Mouse (Mus musculus) G1E (cell line): ENCODE data around the gene Nup107. TPM values are rescaled to one million over a fixed set of nuclear protein-coding genes. Genes with fewer than 3 reads are reported as not detected.

Experiments
- ATAC-seq: 2 replicates; pipeline ENCODE4 v1.8.0; 2016; ENCODE audit warnings: mild to moderate bottlenecking; ENCODE audit not compliant: insufficient number of reproducible peaks, poor library complexity, low FRiP score, severe bottlenecking; ENCODE audit errors: extremely low read depth
- DNase-seq: peaks from one replicate; pipeline ENCODE4 v3.0.0; 2012; ENCODE audit warnings: low spot score
- H3K27me3 ChIP-seq: 2 replicates; pipeline ENCODE4 v1.6.1; 2012; ENCODE audit warnings: mild to moderate bottlenecking, low read length, inconsistent platforms; ENCODE audit not compliant: insufficient read depth
- H3K36me3 ChIP-seq: replicated peaks from 2 replicates; pipeline ENCODE3; 2012; ENCODE audit warnings: mild to moderate bottlenecking, inconsistent platforms
- H3K4me1 ChIP-seq: 2 replicates; pipeline ENCODE4 v1.6.1; 2012; ENCODE audit warnings: low read depth, low read length, inconsistent platforms, mixed read lengths; ENCODE audit not compliant: insufficient read depth
- H3K4me3 ChIP-seq: 2 replicates; pipeline ENCODE4 v1.5.1; 2012; ENCODE audit warnings: low read depth, mild to moderate bottlenecking, inconsistent platforms, low read length, moderate library complexity, mixed read lengths
- H3K9me3 ChIP-seq: replicated peaks from 2 replicates; pipeline ENCODE4 v1.6.1; 2012; ENCODE audit warnings: inconsistent platforms
- CTCF ChIP-seq: IDR thresholded peaks from 2 replicates; pipeline ENCODE4 v1.5.1; 2012; ENCODE audit warnings: low read depth, low read length, inconsistent platforms, mixed read lengths
- GATA1 ChIP-seq: IDR thresholded peaks from 2 replicates; pipeline ENCODE4 v1.6.1; 2012; ENCODE audit warnings: borderline replicate concordance, low read length, inconsistent platforms, mixed read lengths
- GATA2 ChIP-seq: IDR thresholded peaks from 2 replicates; pipeline ENCODE4 v1.6.1; 2012; ENCODE audit warnings: low read depth, low read length, inconsistent platforms, borderline replicate concordance
- POLR2AphosphoS5 ChIP-seq: IDR thresholded peaks from 2 replicates; pipeline ENCODE4 v1.6.1; 2012; ENCODE audit warnings: low read depth, low read length, inconsistent platforms; ENCODE audit not compliant: insufficient replicate concordance
- TAL1 ChIP-seq: conservative IDR thresholded peaks from 2 replicates; pipeline ENCODE4 v1.6.1; 2012; ENCODE audit warnings: low read depth, low read length, inconsistent platforms, mixed read lengths
- polyA plus RNA-seq: library from polyadenylated mRNA; stranded (reverse); fragments of >175 nt; gene quantifications from 2 replicates; pipeline ENCODE4 v1.2.3, GENCODE M21; 2012
- total RNA-seq, 2 experiments: library from RNA; stranded (forward) in 1 of 2; stranded (reverse) in 1 of 2; fragments of 200-1000 nt in 1 of 2; fragments of >200 nt in 1 of 2; fragmentation: Nextera tagmentation in 1 of 2; gene quantifications; 2 replicates each; pipeline ENCODE4 v1.2.3; 2014 to 2017

Nup107 gene
- total and polyA plus RNA-seq, 3 experiments = 59.9 to 144 (median 130) TPM

GRCm38 (mm10) chr10:117770286-117771130 lies 22.0 kb downstream of the Nup107 start:
- H3K4me1 ChIP-seq = peaks cover 3% of the 10 kb centered on the region; the same call in 1 of the 2 replicates
- TF ChIP-seq POLR2AphosphoS5 = no peak
- ATAC-seq = no peak
- DNase-seq = no peak
- H3K4me3 ChIP-seq = no peak overlapping the region
- no peaks in the 10 kb centered on the region for H3K27me3 ChIP-seq
- peaks cover 92% of the 10 kb centered on the region for H3K36me3 ChIP-seq
- no peaks in the 10 kb centered on the region for H3K9me3 ChIP-seq

GRCm38 (mm10) chr10:117769541-117770285 lies 22.8 kb downstream of the Nup107 start:
- Histone ChIP-seq H3K4me1 (peaks cover 3% of the 10 kb centered on the region; the same call in 1 of the 2 replicates), H3K27me3 (no peaks in the 10 kb centered on the region), H3K4me3 (no peak overlapping the region), H3K36me3 (peaks cover 92% of the 10 kb centered on the region), H3K9me3 (no peaks in the 10 kb centered on the region)
- DNase-seq (no peak), ATAC-seq (no peak)
- TF ChIP-seq CTCF = no peak
- no peak for TF ChIP-seq POLR2AphosphoS5
- no peak for TF ChIP-seq TAL1
- TF ChIP-seq GATA2 = no peak
- TF ChIP-seq GATA1 = no peak

GRCm38 (mm10) chr10:117768141-117768440 lies 24.4 kb downstream of the Nup107 start:
- Histone ChIP-seq H3K9me3 (no peaks in the 10 kb centered on the region), H3K4me3 (no peak overlapping the region), H3K4me1 (0 out of 2 replicates have a peak, but pooled peaks cover under 1% of the 10 kb centered on the region), H3K36me3 (peaks cover 91% of the 10 kb centered on the region), H3K27me3 (no peaks in the 10 kb centered on the region)
- TF ChIP-seq CTCF = no peak
- TF ChIP-seq POLR2AphosphoS5 = no peak
- no peak for TF ChIP-seq TAL1
- no peak for TF ChIP-seq GATA2
- TF ChIP-seq GATA1 = no peak
- no peak for ATAC-seq
- no peak for DNase-seq

DNA sequence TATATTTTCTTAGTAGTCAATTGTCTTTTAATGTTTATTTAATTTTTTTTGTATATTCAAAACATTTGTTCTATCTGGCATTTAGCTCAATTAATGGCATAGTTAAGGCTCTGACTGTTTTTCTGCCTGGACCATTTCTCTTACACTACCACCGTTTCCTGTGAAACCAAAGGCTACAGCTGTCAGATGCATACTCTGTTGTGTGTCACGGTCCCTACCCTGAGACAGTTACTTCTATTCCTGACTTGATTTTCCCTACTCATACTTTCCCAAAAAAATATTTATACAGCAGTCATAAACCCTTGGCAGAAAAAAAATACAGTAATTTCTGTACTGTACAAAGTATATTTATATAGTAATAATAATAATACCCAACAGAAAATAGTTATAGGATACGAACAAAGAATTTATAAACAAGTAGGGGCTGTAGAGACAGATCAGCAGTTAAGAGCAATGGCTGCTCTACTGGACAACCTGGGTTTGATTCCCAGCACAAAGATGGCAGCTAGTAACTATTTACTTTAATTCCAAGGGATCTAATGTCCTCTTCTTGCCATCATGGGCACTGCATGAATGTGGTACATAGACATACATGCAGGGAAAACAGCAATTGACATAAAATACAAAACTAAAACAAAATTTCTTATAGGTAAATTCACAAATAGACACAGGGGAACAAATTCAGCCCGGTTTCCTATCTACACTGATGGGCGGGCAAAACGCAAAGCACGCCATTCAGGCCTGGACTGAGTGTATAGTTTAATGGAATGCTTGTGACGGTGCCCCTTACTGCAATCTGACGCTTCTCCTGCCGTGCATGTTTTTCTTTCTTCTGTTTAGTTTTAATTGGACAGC lies 25.0 kb downstream of the Nup107 start:
- H3K36me3 ChIP-seq = peaks cover 91% of the 10 kb centered on the region
- no peak for DNase-seq
- peaks cover 2% of the 10 kb centered on the region; the same call in 1 of the 2 replicates for H3K4me1 ChIP-seq
- no peak for TF ChIP-seq POLR2AphosphoS5
- no peak for TF ChIP-seq GATA1
- no peak for TF ChIP-seq CTCF
- no peak for TF ChIP-seq TAL1
- TF ChIP-seq GATA2 = no peak
- ATAC-seq = no peak
- H3K27me3 ChIP-seq = no peaks in the 10 kb centered on the region
- H3K4me3 ChIP-seq = no peak overlapping the region
- H3K9me3 ChIP-seq = no peaks in the 10 kb centered on the region

DNA sequence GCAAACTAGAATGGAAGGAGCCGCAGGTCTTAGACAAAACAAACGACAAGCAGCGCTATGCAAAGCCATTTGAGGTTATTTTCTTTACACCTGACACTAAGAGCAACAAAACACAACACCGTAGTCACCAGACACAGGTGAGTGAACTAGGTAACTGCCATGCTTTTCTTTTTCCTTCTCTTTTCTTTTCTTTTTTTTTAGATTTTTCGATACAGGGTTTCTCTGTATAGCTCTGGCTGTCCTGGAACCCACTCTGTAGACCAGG lies 25.7 kb downstream of the Nup107 start:
- ATAC-seq (no peak), DNase-seq (no peak)
- Histone ChIP-seq H3K9me3 (no peaks in the 10 kb centered on the region), H3K4me1 (peaks cover 2% of the 10 kb centered on the region; the same call in 1 of the 2 replicates), H3K4me3 (no peak overlapping the region), H3K36me3 (peaks cover 93% of the 10 kb centered on the region), H3K27me3 (no peaks in the 10 kb centered on the region)
- TF ChIP-seq GATA2 = no peak
- TF ChIP-seq POLR2AphosphoS5 = no peak
- no peak for TF ChIP-seq GATA1
- TF ChIP-seq CTCF = no peak
- no peak for TF ChIP-seq TAL1
